Mouse (Mus musculus) lung, postnatal 4 days (tissue): ENCODE results near the gene Fam199x.
A peak's percentile ranks its signal among the peaks of the same experiment; 100 is the strongest.

Experiments
- DNase-seq, 2 experiments: peaks; one replicate each; pipeline ENCODE4 v3.0.0; 2021

The Fam199x gene

DNA sequence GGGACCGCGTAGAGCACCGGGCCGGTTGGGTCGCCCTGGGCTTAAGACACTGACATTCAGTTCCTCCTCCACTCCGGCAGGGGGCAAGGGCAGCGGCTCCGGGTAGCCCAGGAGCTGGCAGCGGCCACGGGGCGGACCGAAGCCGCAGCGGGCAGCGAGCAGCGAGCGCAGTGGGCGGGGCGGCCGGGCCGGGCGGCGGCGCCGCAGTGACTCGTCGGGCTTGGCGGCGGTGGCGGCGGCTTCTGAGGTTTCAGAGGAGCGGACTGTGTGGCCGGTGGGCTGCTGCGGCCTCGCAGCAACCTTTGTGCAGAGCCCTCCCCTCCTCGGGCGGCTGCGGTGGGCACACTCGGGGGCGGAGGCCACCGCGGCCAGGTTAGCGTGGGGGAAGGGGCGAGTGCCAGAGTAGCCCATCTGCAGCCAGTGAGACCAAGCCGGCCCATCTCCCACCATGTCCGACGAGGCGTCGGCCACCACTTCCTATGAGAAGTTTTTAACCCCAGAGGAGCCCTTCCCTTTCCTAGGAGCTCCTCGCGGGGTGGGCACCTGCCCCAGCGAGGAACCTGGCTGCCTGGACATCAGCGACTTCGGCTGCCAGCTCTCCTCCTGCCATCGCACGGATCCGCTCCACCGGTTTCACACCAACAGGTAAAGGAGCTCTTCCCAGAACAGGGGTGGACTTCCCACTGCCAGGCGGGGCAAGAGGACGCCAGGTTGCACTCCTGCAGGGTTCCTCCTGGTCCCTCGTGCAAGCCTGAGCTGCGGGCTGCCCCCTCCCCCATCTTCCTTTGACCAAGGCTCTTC, at the start of gene Fam199x:
Fam199x (plus strand) TSS at position 170 of the 801 bp plus-strand sequence.
- DNase-seq = peak; percentile 86 to 89

DNA sequence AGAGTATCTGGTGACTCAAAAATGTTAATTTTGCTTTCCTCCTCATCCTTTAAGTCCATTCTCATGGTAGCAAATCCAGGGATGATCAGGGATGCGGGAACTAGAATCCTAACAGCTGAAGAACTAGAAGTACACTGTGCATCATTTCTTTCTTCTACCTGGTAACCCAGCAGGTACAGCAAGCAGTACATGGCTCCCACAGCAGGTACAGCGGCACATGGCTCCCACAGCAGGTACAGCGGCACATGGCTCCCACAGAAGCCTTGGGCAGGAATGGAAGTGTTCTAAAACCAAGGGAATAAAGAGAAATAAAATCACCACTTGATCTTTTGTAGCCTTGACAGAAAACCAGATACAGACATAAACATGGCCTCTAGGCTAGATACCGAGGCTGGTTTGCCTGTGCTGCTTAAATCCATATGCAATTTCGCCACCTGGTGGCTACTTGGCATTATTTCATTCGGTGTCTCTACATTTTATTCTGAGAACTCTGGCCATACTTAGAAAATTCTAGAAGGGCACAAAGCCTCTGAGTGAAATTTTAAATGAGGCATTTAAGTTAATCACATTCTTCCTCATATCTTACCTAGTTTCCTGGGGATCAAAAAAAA, 34.2 kb upstream of the Fam199x start:
- peak in 1 of 2 experiments; percentile 41 for DNase-seq

DNA sequence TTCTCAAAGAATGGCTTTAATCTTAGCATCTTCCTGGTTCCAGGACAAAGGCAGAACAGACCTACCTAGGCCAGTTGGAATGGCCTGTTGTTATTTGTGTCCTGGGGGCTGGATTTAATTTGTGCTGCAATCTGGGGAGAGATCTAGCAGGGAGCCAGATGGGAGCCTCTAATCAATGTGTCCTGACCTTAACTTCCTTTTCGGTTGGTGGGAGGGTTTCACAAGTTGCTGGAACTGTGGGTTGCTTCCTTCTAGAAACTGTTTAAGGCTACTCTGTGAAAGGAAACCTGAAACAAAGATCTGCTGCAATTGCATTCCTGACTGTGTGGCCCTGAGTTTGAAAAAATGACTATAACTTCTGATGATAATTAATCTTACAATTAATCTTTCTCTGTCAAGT, 31.7 kb upstream of the Fam199x start:
- DNase-seq = no peak

DNA sequence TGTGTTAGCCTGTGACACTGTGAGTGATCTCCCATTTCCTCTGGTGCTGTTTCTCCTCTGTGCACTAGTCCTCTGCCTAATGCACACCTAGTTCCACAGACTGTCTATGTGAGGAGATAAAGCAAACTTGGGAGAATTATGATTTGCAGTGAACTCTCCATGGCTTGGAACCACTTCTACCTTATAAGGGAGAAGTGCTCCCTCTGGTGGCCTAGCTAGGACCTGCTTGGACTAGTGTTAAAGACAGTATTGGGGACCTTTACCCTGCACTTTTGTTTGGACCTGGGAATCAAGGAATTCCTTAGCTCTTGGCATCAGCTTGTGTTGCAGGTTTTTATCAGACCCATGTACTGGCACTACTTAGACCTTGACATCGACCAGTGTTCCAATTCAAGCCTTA, 30.1 kb upstream of the Fam199x start:
- DNase-seq = peak in 1 of 2 experiments; percentile 59

DNA sequence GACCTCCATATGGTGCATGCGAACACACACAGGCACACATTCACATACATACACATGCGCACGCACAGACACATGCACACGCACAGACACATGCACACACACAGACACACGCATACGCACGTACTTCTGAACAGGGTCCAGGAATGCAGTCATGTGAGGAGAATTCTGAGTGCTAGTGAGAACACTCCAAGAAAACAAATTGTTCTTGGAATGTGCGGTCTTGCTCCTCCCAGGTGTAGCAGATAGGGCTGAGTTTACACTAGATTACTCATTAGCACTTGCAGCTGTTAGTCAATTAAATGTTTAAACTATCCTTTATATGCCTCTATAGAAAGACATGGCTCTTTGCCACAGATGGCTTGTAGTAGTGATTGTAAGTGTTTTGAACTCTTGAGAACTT, 18.5 kb upstream of the Fam199x start:
- DNase-seq = peak in 1 of 2 experiments; percentile 21

DNA sequence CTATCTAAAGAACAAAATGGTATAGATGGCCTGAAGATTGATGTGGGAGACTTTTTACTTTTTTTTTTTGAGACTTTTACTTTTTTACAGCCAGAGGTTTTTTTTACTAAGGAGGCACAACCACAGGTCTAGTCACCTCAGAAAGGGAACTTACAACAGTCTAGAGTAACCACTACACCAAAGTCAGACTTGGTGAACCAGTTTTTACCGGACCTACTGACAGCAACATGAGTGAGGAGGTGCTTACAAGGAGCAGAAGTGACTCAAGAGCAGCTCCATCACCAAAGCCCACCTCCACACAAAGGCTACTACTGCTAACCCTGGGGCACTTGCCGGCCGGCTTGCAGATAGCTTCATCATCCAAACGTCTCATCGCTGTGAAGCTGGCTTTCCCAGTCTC, 17.7 kb upstream of the Fam199x start:
- DNase-seq = no peak

DNA sequence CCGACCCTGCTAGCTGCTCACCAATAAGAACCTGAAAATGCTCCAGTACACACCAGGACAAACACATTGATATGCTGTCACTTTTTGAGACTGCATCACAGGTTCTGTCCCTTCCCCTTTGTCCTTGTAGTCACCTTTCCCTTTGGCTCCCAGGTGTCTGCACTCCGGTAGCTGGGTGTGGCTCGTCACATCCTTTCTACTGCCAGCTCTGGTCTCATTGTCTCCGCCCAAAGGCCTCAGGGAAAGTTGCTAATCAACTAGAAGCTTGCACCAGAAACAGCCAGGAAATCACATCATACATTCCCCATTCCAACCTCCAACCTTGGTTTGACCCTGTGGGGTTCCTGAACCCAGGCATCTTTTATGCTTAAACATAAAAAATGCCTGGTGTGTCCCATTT, 15.1 kb upstream of the Fam199x start:
- no peak for DNase-seq

DNA sequence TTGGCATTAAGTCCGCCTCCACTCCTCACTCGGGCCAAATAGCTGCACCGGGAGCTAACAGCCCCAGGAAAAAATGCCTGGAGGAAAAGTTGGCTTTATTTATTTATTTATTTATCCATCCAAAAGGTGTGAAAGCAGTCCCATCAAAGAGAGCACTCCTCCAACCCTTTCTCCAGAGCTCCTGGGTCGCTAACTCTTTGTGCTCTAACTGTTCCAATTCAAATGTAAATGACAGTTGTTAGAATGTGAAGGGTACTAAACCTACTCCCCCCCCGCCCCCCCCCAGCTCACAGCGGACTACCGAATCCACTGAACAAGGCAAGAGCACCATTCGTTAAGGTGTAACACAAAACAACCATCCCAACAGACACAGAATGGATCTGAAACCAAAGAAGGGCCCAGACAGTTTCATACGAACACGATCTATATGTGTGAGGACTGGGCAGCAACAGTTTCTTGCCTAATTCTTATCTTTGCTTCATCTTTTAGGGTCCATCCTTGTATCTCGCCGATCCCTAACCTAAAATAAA, 11.9 kb upstream of the Fam199x start:
- DNase-seq = no peak

DNA sequence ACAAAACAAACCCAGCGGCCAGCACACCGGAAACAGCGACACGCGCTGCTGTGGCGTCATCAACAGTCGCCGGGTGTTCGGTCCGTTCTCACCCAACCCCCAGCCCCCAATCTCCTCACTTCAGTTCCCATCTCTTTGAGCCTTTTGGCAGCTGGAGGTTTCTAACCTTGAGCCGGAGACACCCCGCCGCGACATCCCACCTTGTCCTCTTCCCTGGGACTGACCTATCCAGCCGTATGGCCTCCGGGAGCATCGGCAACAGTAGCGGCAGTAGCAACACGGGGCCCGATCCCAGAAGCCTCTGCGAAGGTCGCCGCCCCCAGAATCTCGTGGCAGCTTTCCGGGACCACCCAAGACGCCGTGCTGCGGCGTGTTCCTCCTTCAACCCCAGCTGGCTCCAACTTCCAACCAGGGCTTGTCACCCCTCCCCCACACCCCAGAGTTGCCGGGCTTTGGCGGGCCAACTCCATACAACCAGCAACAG, 11.4 kb upstream of the Fam199x start, which contains the start of gene Slc25a53:
Slc25a53 (minus strand) TSS at position 303 of the 484 bp plus-strand sequence.
- peak; percentile 89 to 93 for DNase-seq

DNA sequence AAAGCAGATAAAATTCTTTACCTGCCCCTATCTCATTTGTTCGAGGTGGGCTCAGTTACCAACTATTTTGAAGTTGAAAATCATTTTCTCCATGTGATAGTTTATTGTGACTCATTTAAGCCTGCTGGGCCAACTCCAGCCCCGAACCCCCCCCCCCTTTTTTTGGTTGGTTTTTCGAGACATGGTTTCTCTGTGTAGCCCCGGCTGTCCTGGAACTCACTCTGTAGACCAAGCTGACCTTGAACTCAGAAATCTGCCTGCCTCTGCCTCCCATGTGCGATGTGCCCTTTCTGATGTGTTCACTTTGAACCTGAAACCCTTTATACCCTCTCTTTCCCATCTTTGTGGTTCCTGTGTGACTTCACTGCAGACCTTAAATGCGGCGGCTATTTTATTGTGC, 10.9 kb upstream of the Fam199x start:
- no peak for DNase-seq

DNA sequence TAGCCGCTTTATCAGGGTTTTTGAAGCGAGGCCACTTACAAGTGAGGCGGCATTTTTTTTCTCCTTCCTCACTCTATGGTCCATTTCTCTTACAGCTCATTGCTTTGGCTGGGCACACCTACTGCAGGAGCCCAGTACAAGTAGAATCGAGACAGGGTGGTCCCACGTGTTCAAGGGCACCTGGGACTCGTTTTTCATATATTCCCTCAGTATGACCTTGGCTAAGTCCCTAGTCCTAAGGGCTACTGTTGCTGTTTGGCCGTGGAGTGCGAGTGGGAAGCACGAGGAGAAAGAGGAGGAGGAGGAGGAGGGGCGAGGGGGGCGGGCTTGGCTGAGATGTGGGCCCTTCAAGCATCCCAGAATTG, 352 bp upstream of the Fam199x start:
- no peak for DNase-seq

DNA sequence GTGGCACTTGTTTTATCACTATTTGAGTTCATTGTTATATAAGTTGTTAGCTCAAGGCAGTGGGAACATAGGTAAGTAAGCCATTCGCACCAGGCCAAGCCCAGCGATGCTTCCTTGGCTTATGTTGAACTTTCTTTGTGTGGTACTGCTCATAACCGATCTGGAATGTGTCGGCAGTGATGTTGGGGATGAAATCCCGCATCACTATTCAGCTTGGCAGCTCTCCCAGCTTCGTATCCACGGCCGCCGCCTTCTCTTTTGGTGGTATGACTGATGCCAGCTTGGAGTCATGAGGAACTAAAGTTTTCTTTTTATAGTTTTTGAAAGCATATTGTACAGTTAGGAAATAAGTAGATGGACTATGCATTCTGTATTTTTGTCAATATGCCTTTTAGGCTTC, 13.8 kb downstream of the Fam199x start:
- DNase-seq = no peak

DNA sequence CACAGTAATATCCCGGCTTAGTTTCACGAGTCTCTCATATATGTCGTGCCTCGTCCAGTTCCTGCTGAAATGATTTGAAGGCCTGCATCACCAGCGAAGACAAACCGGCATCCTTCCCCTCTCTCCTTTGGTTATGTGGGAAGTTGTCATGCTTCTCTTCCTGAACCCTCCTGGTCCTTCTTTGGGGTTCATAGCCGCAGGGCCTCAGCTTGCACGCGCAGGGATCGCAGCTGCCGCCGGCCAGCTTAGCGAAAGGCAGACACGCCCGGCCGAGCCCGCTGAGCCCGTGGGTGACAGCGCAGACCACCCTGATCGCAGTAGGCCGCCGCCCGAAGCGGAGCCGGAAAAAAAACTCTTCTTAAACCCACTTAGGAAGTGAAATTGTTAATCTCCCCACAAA, 55.1 kb downstream of the Fam199x start:
- no peak for DNase-seq

DNA sequence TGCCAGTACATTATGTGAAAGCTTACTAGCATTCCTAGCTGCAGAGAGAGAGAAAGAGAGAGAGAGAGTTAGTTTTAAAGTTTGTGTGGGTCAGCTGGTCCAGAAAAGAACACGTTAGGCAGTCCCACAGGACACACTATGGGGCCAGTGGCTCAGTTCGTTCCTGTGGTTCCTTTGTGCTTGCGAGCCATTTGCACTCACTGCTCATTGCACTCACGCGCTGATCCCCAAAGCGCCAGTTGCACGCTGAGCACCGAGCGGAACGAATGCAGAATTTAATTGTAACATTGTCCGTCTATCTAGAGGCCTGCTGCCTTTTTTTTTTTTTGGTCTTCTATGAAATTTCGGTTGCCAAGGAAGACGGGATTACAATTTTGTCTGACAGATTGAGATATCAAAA, 57.1 kb downstream of the Fam199x start:
- DNase-seq = no peak

DNA sequence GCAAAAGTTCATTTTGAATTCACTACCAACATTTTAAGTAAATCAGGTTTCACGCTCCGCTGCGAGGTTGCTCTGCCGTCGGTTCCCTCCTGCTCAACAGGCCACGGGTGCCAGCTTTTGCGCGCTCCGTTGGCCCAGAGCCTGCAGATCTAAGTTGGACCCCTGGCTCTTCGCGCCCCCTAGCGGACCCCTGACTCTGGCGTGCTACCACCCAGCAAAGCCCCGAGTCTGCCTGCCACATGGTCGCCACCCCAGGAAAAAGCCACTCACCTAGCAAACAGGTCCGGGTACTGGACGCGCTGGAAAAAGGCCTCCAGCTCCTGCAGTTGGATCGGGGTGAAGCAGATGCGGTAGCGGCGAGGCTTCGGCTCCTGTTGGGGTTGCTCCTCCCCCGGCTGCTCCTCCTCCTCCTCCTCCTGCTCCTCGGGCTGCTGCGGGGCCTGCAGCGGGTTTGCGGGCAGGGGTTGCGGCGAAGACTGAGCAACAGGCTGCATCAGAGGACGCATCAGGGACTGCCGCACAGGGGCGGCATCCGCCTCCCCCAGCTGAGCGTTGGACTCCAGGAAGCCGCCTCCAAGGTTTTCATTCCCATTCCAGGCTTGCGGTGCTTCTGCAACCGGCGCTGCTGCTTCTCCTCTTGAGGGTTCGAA, 68.8 kb downstream of the Fam199x start:
- DNase-seq = peak; percentile 52 to 55

DNA sequence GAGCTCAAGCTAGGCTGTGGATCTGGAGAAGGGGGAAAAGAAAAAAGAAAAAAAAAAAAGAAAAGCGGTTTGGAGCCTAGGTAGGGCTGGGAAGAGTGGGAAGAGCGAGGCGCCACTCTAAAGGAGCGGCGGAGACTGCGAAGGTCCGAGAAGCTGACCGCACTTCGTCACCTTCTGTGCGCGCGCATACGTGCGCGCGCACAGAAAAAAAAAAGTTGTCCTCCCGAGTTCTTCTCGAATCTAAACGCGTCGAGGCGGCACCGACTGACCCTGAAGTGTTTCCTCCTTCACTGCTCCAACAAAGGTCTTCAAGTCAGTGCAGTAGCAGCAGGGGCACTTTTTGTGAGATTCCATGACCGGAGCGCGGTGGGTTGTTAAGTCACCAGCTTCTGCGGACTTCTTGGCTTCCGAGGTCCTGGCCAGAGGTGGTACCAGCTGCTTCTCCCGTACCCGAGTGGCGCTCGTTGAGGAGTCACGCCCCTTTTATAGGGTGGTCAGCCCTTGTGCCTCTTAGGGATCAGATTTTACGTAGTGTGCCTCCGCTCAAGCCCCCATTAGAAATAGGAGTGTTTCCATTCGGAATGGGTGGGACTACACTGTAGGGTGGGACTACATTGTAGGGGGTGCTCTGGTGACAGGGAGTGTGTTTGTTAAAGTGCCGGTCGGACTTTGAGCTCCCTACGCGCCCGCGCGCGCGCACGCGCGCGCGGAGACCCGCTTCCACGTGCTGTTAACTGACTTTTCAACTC, 70.5 kb downstream of the Fam199x start:
- no peak for DNase-seq

DNA sequence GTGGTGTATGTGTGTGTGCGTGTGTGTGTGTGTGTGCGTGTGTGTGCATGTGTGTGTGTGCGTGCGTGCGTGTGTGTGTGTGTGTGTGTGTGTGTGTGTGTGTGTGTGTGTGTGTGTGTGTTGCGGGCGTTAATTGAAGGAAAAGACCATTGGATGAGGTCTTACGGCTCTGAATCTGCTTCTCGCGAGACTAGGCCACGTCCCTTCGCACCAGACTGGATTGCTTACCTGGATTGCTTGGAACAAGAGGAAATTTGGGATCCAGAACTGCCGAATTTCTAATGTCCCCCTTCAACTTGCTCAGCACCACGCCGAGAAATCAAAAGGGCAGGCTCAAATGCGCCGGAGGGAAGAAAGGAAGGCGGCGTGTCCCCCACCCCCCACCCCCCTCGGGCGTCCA, 72.3 kb downstream of the Fam199x start, which contains the start of gene Esx1:
Esx1 (minus strand) TSS at position 366 of the 400 bp plus-strand sequence.
- DNase-seq = no peak

DNA sequence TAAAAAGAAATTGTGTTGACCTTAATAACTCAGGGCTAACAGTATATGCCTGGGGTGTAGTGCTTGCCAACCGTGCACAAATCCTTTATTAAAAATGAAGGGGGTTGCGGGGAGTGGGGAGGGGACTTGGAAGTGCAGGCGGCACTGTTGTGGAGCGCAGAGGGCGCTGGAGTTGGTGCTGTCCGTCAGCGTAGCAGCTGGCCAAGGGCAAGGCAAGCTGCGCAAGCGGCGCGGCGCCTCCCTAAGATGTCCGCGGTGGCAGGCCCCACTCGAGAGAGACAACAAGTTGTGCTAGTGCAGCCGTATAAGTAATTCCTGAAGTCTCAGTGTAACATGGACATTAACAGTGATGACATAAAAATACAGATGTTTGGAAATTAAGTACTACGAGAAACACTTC, 78.1 kb downstream of the Fam199x start:
- no peak for DNase-seq
